Mouse (Mus musculus): Measurements from ENCODE around the gene Pex14.

GRCm38 (mm10) chr4:148960011-148960410, 139.7 kb downstream of the Pex14 start:
- TF ChIP-seq EP300 (optimal IDR thresholded peaks at IDR 0.05) (no peak), CTCF (IDR thresholded peaks at IDR 0.05; ENCODE audit: low read depth) (peak; percentile 36)

Data from stomach, postnatal 0 days (tissue).